Mouse (Mus musculus): ENCODE results near the gene AU015836.
"Not testable (repeated sequence)": the region's sequence is repeated elsewhere in the genome, so short reads cannot be mapped to it uniquely, and the experiment has no call there.

AU015836 gene

DNA sequence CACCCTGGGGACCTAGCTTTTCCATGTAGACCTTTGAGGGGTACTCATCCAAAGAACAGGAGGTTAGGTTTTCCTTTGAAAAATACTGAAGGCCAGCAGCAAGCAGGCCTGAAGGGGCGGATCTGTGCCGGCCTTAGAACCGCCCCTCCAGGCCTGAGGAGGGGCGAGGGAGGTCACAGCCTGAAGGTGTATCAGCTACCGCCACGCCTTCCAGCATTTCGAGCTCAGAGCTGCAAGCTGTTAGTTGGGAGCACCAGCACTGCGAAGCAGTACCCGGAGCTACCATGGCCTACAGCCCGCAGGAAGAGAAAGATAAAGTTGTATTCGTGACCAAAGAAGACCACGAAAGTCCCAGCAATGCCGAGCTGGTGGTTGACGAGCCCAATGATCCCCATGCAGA is at the start of gene AU015836:
Gene AU015836, plus strand, starts transcription at position 216 of the 400 bp plus-strand sequence.
- no peak for DNase-seq (ENCODE audit: low spot score in 2 of 2)

DNA sequence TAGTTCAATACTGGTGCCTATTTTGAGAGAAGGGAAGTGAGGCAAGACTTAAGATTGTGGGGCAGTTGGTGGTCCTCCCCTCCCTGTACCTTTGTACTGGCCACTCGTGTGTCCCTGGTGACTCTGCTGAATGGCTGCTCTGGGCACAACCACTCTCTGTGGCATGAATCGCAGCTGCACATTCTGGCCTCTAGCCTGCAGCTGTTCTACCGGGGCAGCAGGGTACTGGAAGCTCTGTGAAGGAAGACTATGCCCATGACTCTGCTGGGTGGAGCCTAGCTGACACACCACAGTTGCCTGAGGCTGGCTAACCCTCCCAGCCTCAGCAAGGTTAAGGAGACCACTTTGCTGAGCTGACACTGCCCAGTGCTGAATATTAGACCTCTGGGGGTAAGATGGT is 49.4 kb upstream of the AU015836 start:
- no peak for DNase-seq (ENCODE audit: low spot score in 2 of 2)

DNA sequence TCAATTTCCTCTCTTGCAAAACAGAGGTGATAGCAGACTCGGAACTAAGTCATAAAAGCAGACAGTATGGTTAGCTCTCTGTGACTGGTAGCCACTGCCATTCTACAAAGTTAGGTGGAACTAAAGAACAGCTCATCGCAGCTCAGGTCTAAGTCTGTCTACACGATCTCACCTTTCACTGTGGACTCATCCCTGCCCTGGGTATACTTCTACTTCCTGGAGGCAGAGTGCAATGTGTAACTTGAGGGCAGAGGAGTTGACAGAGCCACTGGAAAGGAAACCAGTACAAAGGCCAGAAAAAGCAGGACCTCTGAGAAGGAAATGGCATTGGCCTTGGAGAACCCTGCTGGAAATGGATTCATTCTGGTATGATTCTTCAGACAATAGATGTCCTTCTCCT is 40.1 kb upstream of the AU015836 start:
- no peak for DNase-seq (ENCODE audit: low spot score in 2 of 2)

DNA sequence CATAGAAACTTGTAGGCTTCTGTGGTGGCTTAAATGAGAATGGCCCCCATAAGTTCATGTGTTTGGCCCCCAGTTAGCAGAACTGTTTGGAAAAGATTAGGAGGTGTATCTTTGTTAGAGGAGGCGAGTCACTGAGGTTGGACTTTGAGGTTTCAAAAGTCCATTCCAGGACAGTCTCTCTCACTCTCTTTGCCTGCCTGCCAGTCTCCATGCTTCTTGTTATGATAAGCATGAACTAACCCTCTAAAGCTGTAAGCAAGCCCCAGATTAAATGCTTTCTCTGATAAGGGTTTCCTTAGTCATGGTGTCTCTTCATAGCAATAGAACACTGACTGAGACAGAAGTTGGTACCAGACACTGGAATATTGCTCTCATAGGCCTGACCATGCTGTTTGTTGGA is 39.7 kb upstream of the AU015836 start:
- DNase-seq (ENCODE audit: low spot score in 2 of 2): no peak

DNA sequence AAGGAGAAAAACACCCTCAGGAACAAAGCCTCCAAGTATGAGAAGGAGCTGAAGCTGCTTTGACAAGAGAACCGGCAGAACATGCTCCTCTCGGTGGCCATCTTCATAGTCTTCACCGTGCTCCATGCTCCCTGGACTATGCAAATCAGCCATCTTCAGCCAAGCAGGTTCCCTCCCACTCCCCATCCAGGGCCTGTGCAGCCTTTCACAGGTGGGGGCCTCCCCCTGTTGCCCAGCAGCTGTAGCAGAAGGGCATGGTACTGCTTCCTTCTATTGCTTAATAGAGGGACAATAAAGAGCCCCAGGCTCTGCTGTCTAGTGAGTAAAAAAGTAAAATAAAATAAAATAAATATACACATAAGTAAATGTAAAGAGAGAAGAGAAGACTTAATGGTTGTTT is 36.8 kb upstream of the AU015836 start:
- DNase-seq (ENCODE audit: low spot score in 2 of 2): no peak

DNA sequence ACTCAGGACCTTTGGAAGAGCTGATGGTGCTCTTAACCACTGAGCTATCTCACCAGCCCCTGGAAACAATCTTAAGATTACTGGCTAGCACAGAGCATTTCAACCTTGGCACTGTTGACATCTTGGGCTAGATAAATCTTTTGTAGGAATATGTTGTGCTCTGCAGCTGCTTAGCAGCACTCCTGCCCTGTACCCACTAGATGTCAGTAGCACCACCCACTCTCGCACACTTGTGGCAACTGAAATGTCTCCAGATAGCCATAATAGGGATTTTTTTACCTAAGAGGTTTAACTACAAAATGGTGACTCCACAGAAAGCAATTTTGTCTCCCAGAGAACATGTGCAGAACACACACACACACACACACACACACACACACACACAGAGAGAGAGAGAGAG is 11.7 kb upstream of the AU015836 start:
- DNase-seq (ENCODE audit: low spot score in 2 of 2): peak in 1 of 2 experiments; percentile 8

DNA sequence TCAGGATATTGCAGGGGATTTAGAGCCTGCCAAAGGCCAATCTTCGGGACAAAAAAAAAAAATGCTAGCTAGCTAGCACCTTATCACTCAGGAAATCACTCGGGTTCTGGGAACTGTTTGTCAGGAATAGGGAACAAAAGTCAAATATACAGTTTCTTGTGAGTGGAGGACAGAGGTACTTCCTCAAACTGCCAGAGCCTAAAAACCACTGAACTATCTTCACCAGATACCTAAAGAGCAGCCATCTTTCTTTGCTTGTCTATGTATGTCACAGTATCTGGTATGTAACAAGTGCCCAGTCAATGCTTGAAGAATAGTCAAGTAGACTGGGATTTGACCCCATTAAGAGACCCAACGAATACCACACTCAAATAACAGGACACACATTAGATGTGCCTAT is 10.0 kb upstream of the AU015836 start:
- DNase-seq (ENCODE audit: low spot score in 2 of 2): no peak

DNA sequence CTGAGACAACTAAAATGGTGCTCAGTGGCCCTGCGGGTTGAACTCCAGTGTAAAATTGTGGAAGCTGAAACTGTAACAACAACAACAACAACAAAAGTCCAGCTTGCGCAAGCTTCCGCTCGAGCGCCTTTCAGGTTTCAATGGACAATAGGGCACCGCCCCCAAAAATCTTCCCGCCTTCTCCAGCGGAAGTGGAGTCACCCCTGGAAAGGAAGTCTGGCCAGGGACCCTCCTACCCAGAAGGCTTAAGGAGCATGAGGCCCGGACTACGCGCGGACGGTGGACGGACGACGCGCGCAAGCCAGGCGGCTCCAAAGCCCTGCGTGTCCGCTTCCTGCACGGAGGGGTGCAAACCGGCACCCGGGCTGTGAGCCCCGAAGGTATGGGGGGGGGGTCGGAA is 11.9 kb downstream of the AU015836 start:
- no peak for DNase-seq (ENCODE audit: low spot score in 2 of 2)

DNA sequence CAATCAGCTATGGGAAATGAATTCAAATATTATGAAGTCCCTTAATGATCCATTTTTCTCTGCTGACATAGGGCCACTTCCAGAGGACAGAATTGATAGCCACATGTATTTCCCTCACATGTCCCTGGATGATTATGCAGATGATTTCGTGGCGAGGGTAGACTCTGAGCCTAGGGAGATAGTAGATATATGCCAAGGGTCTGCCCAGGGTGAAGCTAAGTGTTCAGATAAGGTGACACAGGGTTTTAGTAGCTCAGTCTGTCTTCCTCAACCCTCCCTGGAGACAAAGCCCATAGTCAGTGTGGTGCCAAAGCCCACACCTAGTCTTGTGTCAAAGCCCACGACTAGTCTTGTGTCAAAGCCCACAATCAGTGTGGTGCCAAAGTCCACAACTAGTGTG is 13.7 kb downstream of the AU015836 start:
- DNase-seq (ENCODE audit: low spot score in 2 of 2): no peak

DNA sequence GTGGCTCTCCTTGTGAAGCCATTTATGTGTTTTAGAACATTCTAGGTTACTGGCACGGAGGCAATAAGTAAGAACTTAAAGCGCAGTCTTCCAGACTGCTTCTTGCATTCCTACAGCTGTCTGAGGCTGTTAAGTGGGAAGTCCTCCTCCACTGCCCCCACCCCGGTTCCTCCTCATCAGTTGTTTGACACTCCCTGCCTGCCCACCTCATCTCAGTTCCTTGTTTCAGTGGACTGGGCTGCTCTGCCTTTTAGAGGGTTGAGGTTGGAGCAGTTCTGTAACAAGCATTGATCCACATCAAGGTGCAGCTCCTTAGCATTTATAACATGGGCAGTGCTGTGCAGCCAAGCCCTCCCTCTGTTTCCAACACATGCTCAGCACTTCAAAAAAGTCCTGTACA is 16.6 kb downstream of the AU015836 start:
- not testable (repeated sequence) for DNase-seq (ENCODE audit: low spot score in 2 of 2)

DNA sequence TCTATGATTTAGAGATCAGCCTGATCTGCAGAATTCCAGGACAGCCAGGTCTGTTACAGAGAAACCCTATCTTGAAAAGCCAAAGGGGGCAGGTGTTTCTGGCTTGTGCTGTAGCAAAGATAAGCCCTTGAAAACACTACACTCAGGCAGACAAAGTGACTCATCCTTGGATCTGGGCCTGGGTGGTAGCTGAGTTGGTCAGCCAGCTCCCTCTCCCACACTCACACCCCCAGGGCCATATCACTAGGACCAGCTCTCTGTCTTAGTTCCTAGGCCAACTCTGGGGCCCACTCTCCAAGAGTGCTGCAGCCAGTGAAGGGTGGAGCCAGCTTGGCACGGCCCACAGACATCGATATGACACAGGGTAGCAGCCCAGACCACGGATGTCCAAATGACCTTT is 38.5 kb downstream of the AU015836 start:
- peak in 1 of 2 experiments; percentile 1 for DNase-seq (ENCODE audit: low spot score in 2 of 2)

DNA sequence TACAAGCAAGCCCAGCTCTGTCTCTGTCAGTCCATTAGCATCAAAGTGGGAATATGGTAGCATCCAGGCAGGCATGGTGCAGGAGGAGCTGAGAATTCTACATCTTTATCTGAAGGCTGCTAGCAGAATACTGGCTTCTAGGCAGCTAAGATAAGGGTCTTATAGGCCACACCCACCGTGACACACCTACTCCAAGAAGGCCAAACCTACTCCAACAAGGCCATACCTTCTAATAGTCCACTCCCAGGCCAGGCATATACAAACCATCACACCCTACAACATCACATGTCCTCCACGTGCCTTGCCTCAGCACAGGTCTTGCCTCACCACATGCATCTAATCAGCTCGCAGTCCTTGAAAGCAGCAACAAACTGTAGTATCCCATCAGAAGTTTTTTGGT is 41.0 kb downstream of the AU015836 start:
- peak in 1 of 2 experiments; percentile 0 for DNase-seq (ENCODE audit: low spot score in 2 of 2)

DNA sequence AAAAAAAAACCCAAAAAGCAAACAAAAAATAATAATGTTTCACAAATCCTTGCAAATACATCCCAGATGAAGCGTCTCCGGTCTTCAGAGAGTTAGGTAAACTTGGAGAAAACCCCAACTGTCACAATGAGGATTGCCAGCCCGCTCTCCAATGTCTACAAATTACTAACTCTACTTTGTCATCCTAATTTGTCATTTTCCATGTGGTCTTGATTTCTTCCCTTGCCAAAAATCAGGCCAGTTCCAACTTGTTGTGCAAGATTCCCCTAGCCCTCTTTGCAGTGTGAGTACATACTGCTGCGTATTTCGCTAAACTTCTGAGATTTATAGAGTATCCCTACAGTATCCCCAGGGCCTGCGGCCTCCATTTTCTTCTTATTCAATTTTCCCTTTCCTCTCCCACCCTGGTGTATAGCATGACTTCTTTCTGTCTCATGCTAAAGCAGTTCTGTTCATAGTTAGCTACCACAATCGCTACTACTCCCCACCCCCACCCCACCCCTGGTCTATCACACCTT is 43.3 kb downstream of the AU015836 start:
- DNase-seq (ENCODE audit: low spot score in 2 of 2): no peak

DNA sequence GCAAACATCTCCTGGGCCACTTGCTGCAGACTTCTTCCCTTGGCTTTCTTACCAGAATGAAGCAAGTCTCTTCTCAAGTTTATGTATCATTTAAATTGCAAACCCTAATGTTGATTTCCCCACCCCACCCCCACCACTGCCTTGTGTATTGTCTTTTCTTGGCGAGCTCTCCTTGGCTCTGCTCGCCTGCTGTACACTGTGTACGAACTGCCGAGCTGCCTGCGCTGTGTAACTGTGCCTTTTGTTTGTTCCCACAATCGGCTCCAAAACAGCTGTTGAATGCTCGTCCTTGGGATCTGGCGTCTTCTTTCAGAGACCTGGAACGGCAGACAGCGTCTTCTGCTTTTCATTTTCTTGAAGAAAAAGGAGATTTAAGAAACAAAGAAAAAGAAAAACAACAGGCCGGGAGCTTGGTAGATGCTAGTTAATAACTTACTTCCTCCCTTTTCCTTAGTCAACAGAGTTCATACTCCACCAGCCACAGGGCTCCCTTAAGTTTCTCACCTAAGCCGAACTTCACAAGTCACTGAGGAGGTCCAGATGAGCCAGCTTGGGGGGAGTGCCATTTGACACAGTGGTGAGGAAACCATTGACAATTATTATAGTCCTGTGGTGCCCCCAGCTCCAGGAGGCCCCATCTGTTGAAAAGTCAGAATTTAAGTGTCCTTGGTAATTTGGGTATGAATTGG is 44.2 kb downstream of the AU015836 start:
- no peak for DNase-seq (ENCODE audit: low spot score in 2 of 2)

DNA sequence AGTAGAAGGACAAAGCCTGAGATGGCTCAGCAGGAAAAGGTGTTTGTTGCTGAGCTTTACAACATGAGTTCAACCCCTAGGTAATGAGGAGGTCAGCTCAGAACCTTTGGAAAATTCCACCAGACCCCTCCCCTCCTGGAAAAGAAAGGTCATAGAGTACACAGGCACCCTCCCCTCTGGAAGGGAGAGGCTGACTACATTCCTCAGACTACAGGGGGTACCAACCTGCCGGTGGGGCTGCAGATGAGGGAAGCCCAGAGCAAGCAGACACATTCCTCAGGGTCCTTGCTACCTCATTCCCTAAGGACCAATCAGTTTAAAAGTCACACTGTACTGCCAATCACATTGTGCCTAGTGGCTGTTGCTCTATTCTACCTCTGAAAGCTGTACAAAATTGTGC is 48.4 kb downstream of the AU015836 start:
- no peak for DNase-seq (ENCODE audit: low spot score in 2 of 2)

DNA sequence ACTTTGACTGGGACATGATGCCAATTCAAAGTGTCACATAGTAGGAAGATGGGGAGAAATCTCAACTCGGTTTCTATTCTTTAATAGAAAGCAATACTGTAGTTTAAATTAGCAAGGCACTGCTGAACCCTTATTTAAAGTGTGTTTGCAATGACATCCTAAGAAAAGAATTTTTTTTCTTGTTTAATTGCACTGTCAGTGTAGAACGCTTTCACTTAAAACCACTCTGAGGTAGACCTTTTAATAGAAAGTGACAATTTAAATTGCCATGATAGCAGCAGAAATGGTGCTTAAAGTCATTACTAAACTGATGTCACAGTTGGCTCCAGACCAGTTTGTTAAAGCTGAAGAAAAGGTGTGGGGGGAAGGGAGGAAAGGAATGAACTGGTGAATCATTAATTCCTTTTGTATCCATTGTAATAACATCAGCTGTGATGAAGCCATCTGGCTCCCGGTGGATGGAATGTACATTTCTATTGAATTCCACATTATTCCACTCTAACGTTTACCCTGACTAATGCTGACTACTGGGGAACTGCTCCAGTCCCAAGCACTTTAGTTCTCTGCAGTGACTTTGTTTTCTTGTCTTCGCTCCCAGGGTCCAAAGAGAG is 53.9 kb downstream of the AU015836 start:
- no peak for DNase-seq (ENCODE audit: low spot score in 2 of 2)

Measured in spleen, postnatal 36 days (tissue).